Mouse (Mus musculus) C2C12 (cell line): ENCODE data around the gene Mapkapk3. TPM values are rescaled to one million over a fixed set of nuclear protein-coding genes. Genes with fewer than 3 reads are reported as not detected.
"Not testable (repeated sequence)": the region's sequence is repeated elsewhere in the genome, so short reads cannot be mapped to it uniquely, and the experiment has no call there.

Experiments used
- H3K27me3 ChIP-seq: one replicate; pipeline ENCODE4 v1.6.1; 2011; ENCODE audit not compliant: control insufficient read depth, insufficient read depth, insufficient read length
- H3K36me3 ChIP-seq: one replicate; pipeline ENCODE4 v1.6.1; 2011; ENCODE audit not compliant: control insufficient read depth, insufficient read depth
- H3K4me3 ChIP-seq: one replicate; pipeline ENCODE4 v1.5.1; 2011; ENCODE audit warnings: mild to moderate bottlenecking, control low read depth; ENCODE audit not compliant: poor library complexity, insufficient read depth, severe bottlenecking
- H3K79me2 ChIP-seq: one replicate; pipeline ENCODE4 v1.6.1; 2011; ENCODE audit not compliant: control insufficient read depth, insufficient read depth
- H3K79me3 ChIP-seq: one replicate; pipeline ENCODE4 v1.6.1; 2011; ENCODE audit warnings: low read depth, control low read depth
- H3ac ChIP-seq: one replicate; pipeline ENCODE3; 2011; ENCODE audit warnings: low read depth; ENCODE audit not compliant: control insufficient read depth, insufficient read length
- CEBPB ChIP-seq: IDR thresholded peaks from one replicate; pipeline ENCODE4 v1.6.1; 2011; ENCODE audit warnings: low read depth, mild to moderate bottlenecking, control low read depth, moderate library complexity
- CTCF ChIP-seq: IDR thresholded peaks from one replicate; pipeline ENCODE4 v1.5.1; 2011; ENCODE audit not compliant: control insufficient read depth, insufficient read depth, insufficient read length
- FOSL1 ChIP-seq: IDR thresholded peaks from one replicate; pipeline ENCODE4 v1.8.0; 2011; ENCODE audit warnings: mild to moderate bottlenecking, low read length; ENCODE audit not compliant: poor library complexity, insufficient read depth, severe bottlenecking
- MAX ChIP-seq: IDR thresholded peaks from one replicate; pipeline ENCODE4 v1.6.1; 2011; ENCODE audit warnings: mild to moderate bottlenecking, control low read depth
- MYOD1 ChIP-seq: IDR thresholded peaks from one replicate; pipeline ENCODE4 v1.6.1; 2011; ENCODE audit warnings: low read depth; ENCODE audit not compliant: control insufficient read depth, insufficient read length
- MYOG ChIP-seq: IDR thresholded peaks from one replicate; pipeline ENCODE4 v1.6.1; 2011; ENCODE audit not compliant: control insufficient read depth, insufficient read length; ENCODE audit errors: extremely low read depth
- USF1 ChIP-seq: IDR thresholded peaks from one replicate; pipeline ENCODE4 v1.6.1; 2011; ENCODE audit warnings: low read depth, mild to moderate bottlenecking, control low read depth, moderate library complexity
- polyA plus RNA-seq: library from polyadenylated mRNA; unstranded; fragments of >200 nt; fragmentation: generic; extraction: Trizol; gene quantifications from one replicate; pipeline ENCODE4 v1.2.1, GENCODE M21; 2012; ENCODE audit warnings: missing spikeins

Gene Mapkapk3
- polyA plus RNA-seq, 1 experiment, result 5.3 TPM

- Histone ChIP-seq H3ac (no peak overlapping the region), H3K36me3 (no peaks in the 10 kb centered on the region), H3K27me3 (peaks cover 3% of the 10 kb centered on the region), H3K79me2 (no peaks in the 10 kb centered on the region), H3K4me3 (no peak overlapping the region), H3K79me3 (no peaks in the 10 kb centered on the region)
- TF ChIP-seq USF1 (no peak), MYOD1 (no peak), MAX (no peak), CTCF (no peak), CEBPB (no peak), FOSL1 (no peak), MYOG (no peak)
Observed at GRCm38 (mm10) chr9:107309600-107309999, 19.9 kb upstream of the Mapkapk3 start.

- Histone ChIP-seq H3K27me3 (no peaks in the 10 kb centered on the region), H3K36me3 (no peaks in the 10 kb centered on the region), H3K4me3 (no peak overlapping the region), H3K79me2 (no peaks in the 10 kb centered on the region), H3ac (no peak overlapping the region), H3K79me3 (no peaks in the 10 kb centered on the region)
- TF ChIP-seq MYOG, result no peak
- TF ChIP-seq CEBPB, result no peak
- no peak for TF ChIP-seq MAX
- no peak for TF ChIP-seq USF1
- no peak for TF ChIP-seq CTCF
- no peak for TF ChIP-seq FOSL1
- TF ChIP-seq MYOD1, result no peak
Observed at GRCm38 (mm10) chr9:107309171-107309570, 19.5 kb upstream of the Mapkapk3 start.

- no peaks in the 10 kb centered on the region for H3K36me3 ChIP-seq
- no peak for TF ChIP-seq CTCF
- no peak for TF ChIP-seq CEBPB
- TF ChIP-seq MAX, result no peak
- no peak for TF ChIP-seq FOSL1
- no peak for TF ChIP-seq MYOD1
- no peak for TF ChIP-seq MYOG
- no peak for TF ChIP-seq USF1
Observed at GRCm38 (mm10) chr9:107308346-107309000, 18.8 kb upstream of the Mapkapk3 start.

GRCm38 (mm10) chr9:107307886-107308285, 18.2 kb upstream of the Mapkapk3 start:
- H3K79me2 ChIP-seq, result no peaks in the 10 kb centered on the region
- H3K4me3 ChIP-seq, result no peak overlapping the region
- H3K79me3 ChIP-seq, result no peaks in the 10 kb centered on the region
- no peaks in the 10 kb centered on the region for H3K36me3 ChIP-seq
- H3K27me3 ChIP-seq, result no peaks in the 10 kb centered on the region
- TF ChIP-seq FOSL1 (no peak), USF1 (no peak), CTCF (no peak), CEBPB (no peak), MYOG (no peak), MYOD1 (no peak), MAX (no peak)
- H3ac ChIP-seq, result no peak overlapping the region

More at GRCm38 (mm10) chr9:107308346-107309000, 18.8 kb upstream of the Mapkapk3 start:
- Histone ChIP-seq H3K4me3 (no peak overlapping the region), H3K79me2 (no peaks in the 10 kb centered on the region), H3K79me3 (no peaks in the 10 kb centered on the region), H3ac (no peak overlapping the region), H3K27me3 (no peaks in the 10 kb centered on the region)

GRCm38 (mm10) chr9:107307099-107307872, 17.6 kb upstream of the Mapkapk3 start:
- Histone ChIP-seq H3K79me2 (no peaks in the 10 kb centered on the region), H3K4me3 (no peak overlapping the region), H3K27me3 (no peaks in the 10 kb centered on the region), H3K79me3 (no peaks in the 10 kb centered on the region), H3K36me3 (no peaks in the 10 kb centered on the region), H3ac (no peak overlapping the region)
- TF ChIP-seq CTCF (no peak), MAX (no peak), FOSL1 (no peak), MYOD1 (no peak), USF1 (no peak), CEBPB (no peak), MYOG (no peak)

GRCm38 (mm10) chr9:107306673-107307072, 17.0 kb upstream of the Mapkapk3 start:
- H3K79me2 ChIP-seq, H3K36me3 ChIP-seq, H3K27me3 ChIP-seq, H3K4me3 ChIP-seq, H3K79me3 ChIP-seq, H3ac ChIP-seq: not testable (repeated sequence)
